8 mouse cellular contexts compared by ENCODE assay signal in the genomic region with DNA sequence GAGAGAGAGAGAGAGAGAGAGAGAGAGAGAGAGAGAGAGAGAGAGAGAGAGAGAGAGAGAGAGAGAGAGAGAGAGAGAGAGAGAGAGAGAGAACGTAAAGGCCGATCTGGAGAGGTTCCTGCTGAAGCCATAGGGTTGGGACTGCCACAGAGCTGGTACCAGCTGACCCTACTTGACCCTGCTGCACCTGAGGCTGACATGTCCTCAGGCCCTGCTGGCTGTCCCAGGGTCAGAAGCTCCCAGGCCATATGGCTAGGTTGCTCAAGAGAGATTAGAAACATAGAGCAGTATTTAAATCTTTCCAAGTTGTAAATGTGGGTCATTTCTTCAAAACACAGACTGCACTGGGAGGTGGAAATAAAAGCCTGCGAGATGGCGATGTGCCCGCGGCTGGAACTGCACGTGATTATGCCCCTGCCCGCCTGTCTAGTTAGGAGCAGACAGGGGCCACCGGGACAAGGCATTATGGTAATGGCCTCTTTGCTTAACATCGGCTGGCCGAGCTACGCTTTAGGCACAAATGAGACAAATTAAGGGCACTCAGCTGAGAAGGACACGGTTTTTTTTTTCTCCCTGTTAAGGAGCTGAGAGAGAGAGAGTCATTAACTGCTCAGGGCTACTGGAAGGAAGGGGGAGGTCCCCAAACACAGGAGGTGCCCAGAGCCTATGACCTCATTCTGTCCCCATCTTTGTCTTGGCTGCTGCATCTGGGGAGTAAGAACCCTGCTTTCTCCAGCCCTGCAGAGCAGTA.
DNase-seq lines count a peak whose midpoint lies in the region; ATAC-seq and TF ChIP-seq lines count a peak whose summit lies in the region.

No protein-coding gene starts in this region.

- intact Hi-C loops in left cerebral cortex, postnatal 25 days (cut with DNase I) = loop anchor here (5.0 kb wide), 1 partner anchor 49 kb away; no protein-coding TSS in a partner anchor

- H3K4me1 ChIP-seq in embryonic facial prominence, embryonic 10.5 days = peaks cover 38% of the 10 kb centered on the region
- H3K4me1 ChIP-seq in thymus, adult 2 months (replicated peaks; ENCODE audit: control insufficient read depth, insufficient read depth, low read length) = peaks cover 47% of the 10 kb centered on the region
- H3K4me1 ChIP-seq in intestine, embryonic 15.5 days (replicated peaks) = peaks cover 7% of the 10 kb centered on the region

- TF ChIP-seq POLR2A in thymus, adult 2 months (IDR thresholded peaks at IDR 0.05; ENCODE audit: control insufficient read depth, extremely low read depth, insufficient read depth, low read length, poor library complexity) = no peak

- H3K9me3 ChIP-seq in embryonic facial prominence, embryonic 10.5 days = no peaks in the 10 kb centered on the region
- no peaks in the 10 kb centered on the region for H3K9me3 ChIP-seq in intestine, embryonic 15.5 days

- ATAC-seq in intestine, embryonic 15.5 days = no peak

- H3K27me3 ChIP-seq in embryonic facial prominence, embryonic 10.5 days (replicated peaks; ENCODE audit: low read depth, poor library complexity, severe bottlenecking) = peaks cover 15% of the 10 kb centered on the region
- H3K27me3 ChIP-seq in thymus, adult 2 months (ENCODE audit: control insufficient read depth, insufficient read depth, low read length) = no peaks in the 10 kb centered on the region
- H3K27me3 ChIP-seq in intestine, embryonic 15.5 days (replicated peaks) = no peaks in the 10 kb centered on the region

- no peak overlapping the region for H3K4me2 ChIP-seq in intestine, embryonic 15.5 days (replicated peaks)

- peak overlapping the region; percentile 66 for H3K27ac ChIP-seq in embryonic facial prominence, embryonic 10.5 days (replicated peaks)
- H3K27ac ChIP-seq in thymus, adult 2 months (ENCODE audit: control insufficient read depth, insufficient read depth, low read length) = no peak overlapping the region
- no peak overlapping the region for H3K27ac ChIP-seq in intestine, embryonic 15.5 days

- peak; percentile 14 for DNase-seq in NIH3T3 (ENCODE audit: low read depth)
- peak; percentile 52 for DNase-seq in embryonic facial prominence, embryonic 10.5 days (ENCODE audit: low spot score)
- DNase-seq in kidney, adult 11 months = peak; percentile 79
- peak; percentile 35 to 59 for DNase-seq in left cerebral cortex, postnatal 25 days (ENCODE audit: low spot score in 2 of 2)
- DNase-seq in right cerebral cortex, postnatal 14 days = peak; percentile 49
- no peak for DNase-seq in thymus, adult 2 months
- no peak for DNase-seq in heart, postnatal 4 days

- H3K36me3 ChIP-seq in embryonic facial prominence, embryonic 10.5 days (replicated peaks) = no peaks in the 10 kb centered on the region
- H3K36me3 ChIP-seq in thymus, adult 2 months (ENCODE audit: control insufficient read depth, insufficient read depth, low read length) = no peaks in the 10 kb centered on the region
- no peaks in the 10 kb centered on the region for H3K36me3 ChIP-seq in intestine, embryonic 15.5 days

- no peak for TF ChIP-seq CTCF in thymus, adult 2 months (IDR thresholded peaks at IDR 0.05; ENCODE audit: borderline replicate concordance, control insufficient read depth, extremely low read depth, insufficient read depth, low read length, poor library complexity)

- H3K9ac ChIP-seq in intestine, embryonic 15.5 days = no peak overlapping the region

- WGBS in embryonic facial prominence, embryonic 10.5 days = 31% methylated on average over 13 of the region's 13 CpGs
- 73% methylated on average over 13 of the region's 13 CpGs for WGBS in thymus, adult 2 months
- 56% methylated on average over 13 of the region's 13 CpGs for WGBS in intestine, embryonic 15.5 days

- no peak overlapping the region for H3K4me3 ChIP-seq in embryonic facial prominence, embryonic 10.5 days
- no peak overlapping the region for H3K4me3 ChIP-seq in thymus, adult 2 months (ENCODE audit: control insufficient read depth, insufficient read depth, low read length)
- no peak overlapping the region for H3K4me3 ChIP-seq in intestine, embryonic 15.5 days (replicated peaks)

Comparison
In these comparisons a context has a peak if more than half of its experiments do, and no peak if none do; other contexts are left out.
1. DNase-seq: peak in NIH3T3 (single experiment), embryonic facial prominence, embryonic 10.5 days (single experiment), kidney, adult 11 months (single experiment), left cerebral cortex, postnatal 25 days (2 of 2) and right cerebral cortex, postnatal 14 days (single experiment); none in thymus, adult 2 months (single experiment) and heart, postnatal 4 days (single experiment).